Mouse (Mus musculus) forebrain, embryonic 10.5 days (tissue): ENCODE data around the gene Stk36. TPM values are rescaled to one million over a fixed set of nuclear protein-coding genes. Genes with fewer than 3 reads are reported as not detected.

Source experiments
- microRNA-seq: library from miRNA; unstranded; fragments of <30 nt; microRNA quantifications from one replicate; pipeline ENCODE4, GENCODE M21; 2017
- polyA plus RNA-seq: library from polyadenylated mRNA; unstranded; fragments of >200 nt; fragmentation: Nextera tagmentation; extraction: Ambion mirVana; gene quantifications from 2 replicates; pipeline ENCODE4 v1.2.1, GENCODE M21; 2016

Gene Stk36
- polyA plus RNA-seq, 1 experiment from 2014 or later, result 17.6 TPM

Small RNA genes within 50 kb of the gene (microRNA-seq; reads per million reads assigned to microRNA genes)
- not detected for gene Gm25035

Other genes with a start within 250 kb of the Stk36 start
- 0.12 and 0.34 TPM in 2 replicates for gene Catip, start 239.3 kb upstream of the Stk36 start, polyA plus RNA-seq
- 2.7 and 2.9 TPM in 2 replicates for gene Slc11a1, start 226.2 kb upstream of the Stk36 start, polyA plus RNA-seq
- 38.0 and 38.2 TPM in 2 replicates for gene Ctdsp1, start 209.9 kb upstream of the Stk36 start, polyA plus RNA-seq
- gene Vil1, start 192.1 kb upstream of the Stk36 start, polyA plus RNA-seq, result 0.12 and 0.17 TPM in 2 replicates
- 112 TPM in 2 replicates for gene Cnot9, start 95.4 kb upstream of the Stk36 start, polyA plus RNA-seq
- 0.90 and 1.1 TPM in 2 replicates for gene Plcd4, start 58.6 kb upstream of the Stk36 start, polyA plus RNA-seq
- 53.2 TPM in 2 replicates for gene Usp37, start 57.2 kb upstream of the Stk36 start, polyA plus RNA-seq
- 9.7 and 10.8 TPM in 2 replicates for gene Zfp142, start 13.2 kb upstream of the Stk36 start, polyA plus RNA-seq
- gene Bcs1l, start 13.2 kb upstream of the Stk36 start, polyA plus RNA-seq, result 16.8 and 18.1 TPM in 2 replicates
- 37.7 and 40.0 TPM in 2 replicates for gene Rnf25, start within 50 bp of the Stk36 start, polyA plus RNA-seq
- 54.9 and 58.0 TPM in 2 replicates for gene Ttll4, start 60.3 kb downstream of the Stk36 start, polyA plus RNA-seq
- gene Cyp27a1, start 112.1 kb downstream of the Stk36 start, polyA plus RNA-seq, result 10.4 and 11.5 TPM in 2 replicates
- gene Prkag3, start 147.8 kb downstream of the Stk36 start, polyA plus RNA-seq, result 0.20 TPM in 1 of 2 replicates, not detected in the other
- gene Wnt6, start 170.4 kb downstream of the Stk36 start, polyA plus RNA-seq, result 9.1 and 10.6 TPM in 2 replicates
- gene Wnt10a, start 190.1 kb downstream of the Stk36 start, polyA plus RNA-seq, result 0.65 and 0.92 TPM in 2 replicates